Mouse (Mus musculus) mouse trophoblast stem cell (cell line): ENCODE measurements around the gene Prkd1.

Experiments used
- in situ Hi-C, 2 experiments: fragments of 300-500 bp; cut with MseI, MboI; formaldehyde crosslinking; loops; 2 replicates in 1 of 2; 3 replicates in 1 of 2; pipeline ENCODE4 v1.15.1; 2025

Gene Prkd1

GRCm38 (mm10) chr12:50430129-50430703 is 218.7 kb downstream of the Prkd1 start:
- in situ Hi-C loops: no loop called here

GRCm38 (mm10) chr12:50352404-50352803 is 296.5 kb downstream of the Prkd1 start:
- in situ Hi-C loops: no loop called here

- in situ Hi-C loops: no loop called here
These were observed 315.7 kb downstream of the Prkd1 start for GRCm38 (mm10) chr12:50333182-50333581.

- in situ Hi-C loops: loop anchor here (10.0 kb wide), 1 partner anchor 630 kb away; no protein-coding TSS in a partner anchor
These were observed 334.3 kb downstream of the Prkd1 start for GRCm38 (mm10) chr12:50314634-50315033.

GRCm38 (mm10) chr12:50309276-50309675 is 339.6 kb downstream of the Prkd1 start:
- in situ Hi-C loops: no loop called here

GRCm38 (mm10) chr12:50301334-50301733 is 347.6 kb downstream of the Prkd1 start:
- in situ Hi-C loops: no loop called here

GRCm38 (mm10) chr12:50296067-50296466 is 352.8 kb downstream of the Prkd1 start:
- in situ Hi-C loops: no loop called here

- in situ Hi-C loops: no loop called here
These were observed 353.3 kb downstream of the Prkd1 start for GRCm38 (mm10) chr12:50295549-50295948.

- in situ Hi-C loops: no loop called here
These were observed 356.1 kb downstream of the Prkd1 start for GRCm38 (mm10) chr12:50292834-50293233.
